In genomic region chr8:124878141-124878540, GRCm38 (mm10) we compare ENCODE assay signal across 23 mouse cellular contexts. TPM values are rescaled to one million over a fixed set of nuclear protein-coding genes. Genes with fewer than 3 reads are reported as not detected.
DNase-seq lines count a peak whose midpoint lies in the region; ATAC-seq and TF ChIP-seq lines count a peak whose summit lies in the region.
"Had no signal": no experiment of that assay in that cellular context is flagged by ENCODE, and none has a peak within 500 bp of the region (broad histone marks: within the 10 kb centered on the region; RNA-seq: fewer than 3 reads in every experiment).

No protein-coding gene starts in this region.

- no peaks in the 10 kb centered on the region for H3K9me3 ChIP-seq in hindbrain, postnatal 0 days (ENCODE audit: low read length)
- H3K9me3 ChIP-seq: G1E had no signal

- TF ChIP-seq EP300 in heart, adult 2 months (IDR thresholded peaks at IDR 0.05; ENCODE audit: insufficient read depth, low read depth, low read length): 0 out of 2 replicates have a peak, but pooled peaks have one; percentile 9

- intact Hi-C loops in heart, adult 2 months (cut with DNase I): no loop called here

- H3K4me3 ChIP-seq in heart, adult 2 months: no peak overlapping the region
- H3K4me3 ChIP-seq in hindbrain, postnatal 0 days (ENCODE audit: low read length): no peak overlapping the region

- no peak for TF ChIP-seq POLR2A in heart, adult 2 months (IDR thresholded peaks at IDR 0.05; ENCODE audit: insufficient read depth, low read depth, low read length)

- H3K27ac ChIP-seq in heart, adult 2 months: no peak overlapping the region
- no peak overlapping the region for H3K27ac ChIP-seq in hindbrain, postnatal 0 days

- no peak overlapping the region for H3K9ac ChIP-seq in heart, adult 2 months (ENCODE audit: low read depth, low read length)
- no peak overlapping the region for H3K9ac ChIP-seq in hindbrain, postnatal 0 days (replicated peaks; ENCODE audit: low read length)

- H3K4me2 ChIP-seq in hindbrain, postnatal 0 days (ENCODE audit: low read depth, low read length): no peak overlapping the region

- peak; percentile 91 for ATAC-seq in frontal cortex, adult (ENCODE audit: low TSS enrichment)
- no peak for ATAC-seq in hindbrain, postnatal 0 days
- ATAC-seq: activated CD4-positive, CD25-positive, alpha-beta regulatory T cell, adult 4 months; CD4-positive, CD25-positive, alpha-beta regulatory T cell, adult 4 months; Patski had no signal

- H3K36me3 ChIP-seq in heart, adult 2 months (ENCODE audit: control insufficient read depth, insufficient read depth, low read length): peaks cover 2% of the 10 kb centered on the region; the same call in 1 of the 2 replicates
- H3K36me3 ChIP-seq in hindbrain, postnatal 0 days (ENCODE audit: insufficient read depth, low read length): peaks cover 84% of the 10 kb centered on the region

- no peaks in the 10 kb centered on the region for H3K27me3 ChIP-seq in heart, adult 2 months (ENCODE audit: control insufficient read depth, insufficient read depth, low read length)
- H3K27me3 ChIP-seq in hindbrain, postnatal 0 days (ENCODE audit: insufficient read depth, low read length): no peaks in the 10 kb centered on the region
- H3K27me3 ChIP-seq: CH12.LX, Patski had no signal

- DNase-seq in frontal cortex, postnatal 10 days (ENCODE audit: low spot score in 2 of 2): no peak
- no peak for DNase-seq in heart, adult 2 months
- DNase-seq in heart, adult 8-10 months (ENCODE audit: low spot score): no peak
- DNase-seq in brain, adult 2 months (ENCODE audit: low read depth, low spot score): peak; percentile 40
- peak; percentile 17 for DNase-seq in telencephalon, adult 2 months (ENCODE audit: low read depth, low spot score)
- no peak for DNase-seq in embryo, embryonic 11 days
- DNase-seq in hindbrain, postnatal 0 days (ENCODE audit: low spot score): no peak
- DNase-seq: adrenal gland, adult 2 months; adrenal gland, adult 8-10 months; adrenal gland, postnatal 10 days; adrenal gland, postnatal 14 days; adrenal gland, postnatal 25 days; adrenal gland, postnatal 36 days; B cell, adult 2 months; cerebellum, adult 11 months; cerebellum, adult 11-12 months; cerebellum, adult 18-20 months had no signal

- WGBS in heart, adult 2 months: 55% methylated on average over 5 of the region's 5 CpGs
- WGBS in hindbrain, postnatal 0 days: 92% methylated on average over 5 of the region's 5 CpGs

- 0 out of 2 replicates have a peak, but pooled peaks cover 2% of the 10 kb centered on the region for H3K4me1 ChIP-seq in heart, adult 2 months (ENCODE audit: control insufficient read depth, insufficient read depth, low read length)
- H3K4me1 ChIP-seq in hindbrain, postnatal 0 days (ENCODE audit: insufficient read depth, low read length): no peaks in the 10 kb centered on the region

- 0 out of 2 replicates have a peak, but pooled peaks cover 1% of the 10 kb centered on the region for H3K79me2 ChIP-seq in heart, adult 2 months (replicated peaks; ENCODE audit: control insufficient read depth, insufficient read depth, low read length)

- no peak for TF ChIP-seq CTCF in heart, adult 2 months (IDR thresholded peaks at IDR 0.05)
- no peak for TF ChIP-seq CTCF in hindbrain, postnatal 0 days (IDR thresholded peaks at IDR 0.05; ENCODE audit: low read depth)

RNA-seq across cellular contexts. Expression of gene 2810004N23Rik, which starts 15.2 kb away (rescaled TPM):
- total RNA-seq in heart, adult 2 months (2021): 10 to 100 TPM; 47.3 to 51.7 TPM
- 28.9 and 46.7 TPM in 2 replicates for polyA plus RNA-seq in heart, adult 2 months (2012; rRNA removed)
- total RNA-seq in heart, adult 8-10 months (2022): 10 to 100 TPM; 47.3 to 56.0 (median 50.9) TPM
- 22.8 and 26.6 TPM in 2 replicates for total RNA-seq in hindbrain, postnatal 0 days (2014; rRNA removed)
- 21.4 and 21.8 TPM in 2 replicates for polyA plus RNA-seq in hindbrain, postnatal 0 days (2015; fragmentation: Nextera tagmentation; extraction: Ambion mirVana)

RNA-seq across cellular contexts. Expression of gene Gnpat, which starts 15.3 kb away (rescaled TPM):
- total RNA-seq in heart, adult 2 months (2021): 100 to 1,000 TPM; 169 to 189 TPM
- 199 and 263 TPM in 2 replicates for polyA plus RNA-seq in heart, adult 2 months (2012; rRNA removed)
- 100 to 1,000 TPM; 184 to 202 (median 188) TPM for total RNA-seq in heart, adult 8-10 months (2022)
- 40.0 and 47.2 TPM in 2 replicates for total RNA-seq in hindbrain, postnatal 0 days (2014; rRNA removed)
- 53.5 and 55.8 TPM in 2 replicates for polyA plus RNA-seq in hindbrain, postnatal 0 days (2015; fragmentation: Nextera tagmentation; extraction: Ambion mirVana)

RNA-seq across cellular contexts. Expression of gene Exoc8, which starts 19.4 kb away (rescaled TPM):
- total RNA-seq in heart, adult 2 months (2021): 10 to 100 TPM; 18.8 to 20.2 TPM
- 6.8 and 9.7 TPM in 2 replicates for polyA plus RNA-seq in heart, adult 2 months (2012; rRNA removed)
- total RNA-seq in heart, adult 8-10 months (2022): 10 to 100 TPM; 18.5 to 22.5 (median 19.7) TPM
- total RNA-seq in hindbrain, postnatal 0 days (2014; rRNA removed): 28.3 and 36.8 TPM in 2 replicates
- 10.8 and 10.9 TPM in 2 replicates for polyA plus RNA-seq in hindbrain, postnatal 0 days (2015; fragmentation: Nextera tagmentation; extraction: Ambion mirVana)

RNA-seq across cellular contexts. Expression of gene Sprtn, which starts 19.5 kb away (rescaled TPM):
- total RNA-seq in heart, adult 2 months (2021): 10 to 100 TPM; 10.3 TPM
- 8.3 and 13.7 TPM in 2 replicates for polyA plus RNA-seq in heart, adult 2 months (2012; rRNA removed)
- total RNA-seq in heart, adult 8-10 months (2022): 10 to 100 TPM; 11.0 to 13.7 (median 12.3) TPM
- 10.6 and 11.6 TPM in 2 replicates for total RNA-seq in hindbrain, postnatal 0 days (2014; rRNA removed)
- polyA plus RNA-seq in hindbrain, postnatal 0 days (2015; fragmentation: Nextera tagmentation; extraction: Ambion mirVana): 5.8 and 6.0 TPM in 2 replicates

Comparison
In these comparisons a context has a peak if more than half of its experiments do, and no peak if none do; other contexts are left out.
1. DNase-seq: peak in brain, adult 2 months (single experiment) and telencephalon, adult 2 months (single experiment); none in frontal cortex, postnatal 10 days (0 of 2), heart, adult 2 months (0 of 2), heart, adult 8-10 months (single experiment), embryo, embryonic 11 days (single experiment) and hindbrain, postnatal 0 days (single experiment).